Mouse (Mus musculus): ENCODE results near the gene Blm.

The Blm gene

GRCm38 (mm10) chr7:80535009-80535744 is at the start of gene Blm:
Gene Blm (minus strand): TSS chr7:80535119.
- DNase-seq (ENCODE audit: low spot score in 2 of 2): peak; percentile 90 to 94

- DNase-seq (ENCODE audit: low spot score in 2 of 2): peak in 1 of 2 experiments; percentile 49
These were observed 49.1 kb upstream of the Blm start for GRCm38 (mm10) chr7:80583981-80584380.

DNA sequence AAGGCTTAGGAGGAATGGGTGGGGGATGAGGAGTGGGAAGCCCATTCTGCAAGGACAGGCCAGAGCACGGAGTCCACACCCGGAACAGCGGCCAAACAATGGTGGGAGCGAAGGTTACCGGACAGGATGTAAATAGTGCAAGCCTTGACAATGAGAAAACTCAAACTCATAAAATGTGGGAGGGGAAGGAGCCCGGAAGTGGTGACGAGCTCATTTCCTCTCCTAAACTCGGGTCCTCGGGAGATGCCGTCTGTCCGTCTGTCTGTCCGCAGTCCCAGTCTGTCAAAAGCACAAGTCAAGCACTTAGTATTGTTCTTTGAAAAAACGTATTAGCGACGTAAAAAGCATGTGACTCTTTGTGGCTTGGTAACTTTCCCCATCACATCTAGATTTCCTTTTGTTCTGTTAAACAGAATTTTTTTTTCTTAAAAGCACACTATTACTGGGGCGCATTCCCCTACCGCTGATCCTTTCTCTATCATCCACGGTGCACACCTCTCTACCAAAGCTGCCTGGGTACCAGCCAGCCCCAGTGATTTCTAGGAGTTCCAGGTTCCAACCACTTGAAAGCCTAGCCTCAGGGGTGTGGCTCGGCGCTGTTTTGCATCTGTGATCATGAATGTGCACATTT is 48.0 kb upstream of the Blm start:
- no peak for DNase-seq (ENCODE audit: low spot score in 2 of 2)

GRCm38 (mm10) chr7:80580368-80580767 is 45.4 kb upstream of the Blm start:
- peak; percentile 25 to 29 for DNase-seq (ENCODE audit: low spot score in 2 of 2)

GRCm38 (mm10) chr7:80577417-80577980 is 42.6 kb upstream of the Blm start:
- DNase-seq (ENCODE audit: low spot score in 2 of 2): no peak

DNA sequence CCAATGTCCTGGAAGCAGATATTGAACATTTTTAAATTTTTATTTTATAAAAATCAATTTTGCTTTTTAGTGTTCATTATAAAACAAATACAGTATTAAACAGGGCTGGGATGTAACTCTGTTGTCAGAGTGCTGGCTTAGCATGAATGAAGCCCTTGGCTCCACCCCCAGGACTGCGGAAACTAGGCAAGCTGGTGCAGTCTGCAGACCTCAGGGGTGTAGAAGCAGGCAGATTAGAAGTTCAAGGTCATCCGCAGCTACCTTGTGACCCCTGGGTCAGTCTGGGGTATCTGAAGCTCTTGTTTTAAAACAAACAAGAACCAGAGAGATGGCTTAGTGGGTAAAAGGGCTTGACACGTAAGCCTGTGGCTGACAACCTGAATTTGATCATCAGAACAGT is 41.7 kb upstream of the Blm start:
- DNase-seq (ENCODE audit: low spot score in 2 of 2): no peak

DNA sequence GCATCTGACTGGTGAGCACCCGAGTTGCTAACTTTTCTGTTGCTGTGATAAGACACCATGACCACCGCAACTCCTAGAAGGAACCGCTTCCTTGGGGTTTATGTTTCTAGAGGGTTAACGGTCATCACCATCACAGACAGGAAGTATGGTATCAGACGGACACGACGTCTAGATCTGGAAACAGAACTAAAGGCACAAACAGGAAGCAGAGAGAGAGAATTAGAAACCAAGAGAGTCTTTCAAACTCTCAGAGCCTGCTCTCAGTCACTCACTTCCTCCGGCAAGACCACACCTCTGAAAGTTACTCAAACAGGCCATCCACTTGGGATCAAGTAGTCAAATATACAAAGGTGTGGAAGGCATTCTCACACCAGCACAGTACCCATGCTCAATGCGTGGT is 40.8 kb upstream of the Blm start:
- DNase-seq (ENCODE audit: low spot score in 2 of 2): no peak

- DNase-seq (ENCODE audit: low spot score in 2 of 2): no peak
These were observed 38.2 kb upstream of the Blm start for GRCm38 (mm10) chr7:80573076-80573475.

DNA sequence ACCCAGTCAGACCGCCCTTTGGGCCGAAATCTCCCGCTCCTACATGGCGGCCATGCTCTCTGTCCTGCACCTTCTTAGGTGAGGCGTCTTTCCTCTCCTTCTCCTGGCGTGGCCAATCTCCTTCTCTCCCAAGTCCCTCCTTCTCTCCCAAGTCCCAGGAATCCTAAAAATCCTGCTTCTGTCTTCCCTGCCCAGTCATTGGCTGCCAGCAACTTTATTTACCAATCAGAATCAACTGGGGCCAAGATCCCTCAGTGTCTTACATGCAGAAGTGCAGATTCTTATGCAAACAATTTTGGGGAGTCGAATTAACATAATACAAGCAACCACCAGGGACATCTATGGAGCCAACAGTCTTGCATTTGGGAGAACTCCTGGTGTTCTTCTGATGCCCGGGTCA is 33.1 kb upstream of the Blm start:
- DNase-seq (ENCODE audit: low spot score in 2 of 2): no peak

DNA sequence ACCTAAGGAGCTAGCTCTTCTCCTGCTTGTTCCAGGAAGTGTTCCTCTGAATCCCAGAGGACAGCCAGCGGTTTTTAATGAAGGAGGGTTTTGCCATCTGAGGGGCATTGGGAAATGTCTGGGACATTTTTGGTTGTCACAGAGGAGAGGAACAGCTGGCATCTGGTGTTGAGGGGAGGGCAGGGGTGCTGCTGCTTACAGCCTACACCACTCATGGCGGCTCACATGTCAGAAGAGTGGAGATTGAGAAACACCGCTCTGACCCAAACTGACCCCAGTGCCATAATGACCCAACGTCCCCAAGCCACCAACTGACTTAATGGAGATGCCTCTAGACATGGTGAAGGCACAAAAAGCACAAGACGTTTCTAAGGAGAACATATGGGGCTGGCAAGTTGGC is 27.0 kb upstream of the Blm start:
- no peak for DNase-seq (ENCODE audit: low spot score in 2 of 2)

- DNase-seq (ENCODE audit: low spot score in 2 of 2): no peak
These were observed 26.4 kb upstream of the Blm start for GRCm38 (mm10) chr7:80561271-80561670.

GRCm38 (mm10) chr7:80558572-80558971 is 23.7 kb upstream of the Blm start:
- no peak for DNase-seq (ENCODE audit: low spot score in 2 of 2)

DNA sequence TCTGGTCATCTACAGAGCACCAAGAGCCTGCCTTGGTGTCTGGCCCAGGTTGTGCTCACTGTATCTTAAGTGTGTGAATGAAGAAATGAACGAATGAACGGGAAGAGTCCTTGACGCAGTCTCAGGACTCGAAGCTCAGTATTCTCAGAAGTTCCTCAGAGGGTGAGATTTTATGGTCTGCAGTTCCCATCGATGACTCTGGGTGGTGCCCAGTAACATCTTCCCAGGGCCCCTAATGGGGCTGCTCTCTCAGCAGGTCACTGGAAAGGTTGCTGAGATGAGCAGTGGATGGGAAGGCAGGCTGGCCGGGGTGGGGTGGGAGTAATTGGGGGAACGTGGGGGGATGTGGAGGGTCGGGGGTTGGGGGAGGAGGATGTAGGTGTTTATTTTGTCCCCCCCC is 23.2 kb upstream of the Blm start:
- no peak for DNase-seq (ENCODE audit: low spot score in 2 of 2)

GRCm38 (mm10) chr7:80557161-80557560 is 22.2 kb upstream of the Blm start:
- no peak for DNase-seq (ENCODE audit: low spot score in 2 of 2)

- DNase-seq (ENCODE audit: low spot score in 2 of 2): no peak
These were observed 21.2 kb upstream of the Blm start for GRCm38 (mm10) chr7:80556166-80556565.

DNA sequence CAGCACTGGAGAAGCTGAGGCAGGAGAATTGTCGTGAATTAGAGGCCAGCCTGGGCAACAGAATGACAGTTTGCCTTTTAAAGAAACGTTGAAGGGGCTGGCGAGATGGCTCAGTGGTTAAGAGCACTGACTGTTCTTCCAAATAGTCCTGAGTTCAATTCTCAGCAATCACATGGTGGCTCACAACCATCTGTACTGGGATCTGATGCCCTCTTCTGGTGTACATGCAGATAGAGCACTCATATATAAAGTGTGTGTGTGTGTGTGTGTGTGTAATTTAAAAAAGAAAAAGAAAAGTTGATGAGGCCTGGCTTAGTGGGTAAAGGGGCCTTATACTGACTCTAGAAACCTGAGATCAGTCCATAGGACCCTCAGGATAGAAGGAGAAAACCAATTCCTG is 20.2 kb upstream of the Blm start:
- no peak for DNase-seq (ENCODE audit: low spot score in 2 of 2)

DNA sequence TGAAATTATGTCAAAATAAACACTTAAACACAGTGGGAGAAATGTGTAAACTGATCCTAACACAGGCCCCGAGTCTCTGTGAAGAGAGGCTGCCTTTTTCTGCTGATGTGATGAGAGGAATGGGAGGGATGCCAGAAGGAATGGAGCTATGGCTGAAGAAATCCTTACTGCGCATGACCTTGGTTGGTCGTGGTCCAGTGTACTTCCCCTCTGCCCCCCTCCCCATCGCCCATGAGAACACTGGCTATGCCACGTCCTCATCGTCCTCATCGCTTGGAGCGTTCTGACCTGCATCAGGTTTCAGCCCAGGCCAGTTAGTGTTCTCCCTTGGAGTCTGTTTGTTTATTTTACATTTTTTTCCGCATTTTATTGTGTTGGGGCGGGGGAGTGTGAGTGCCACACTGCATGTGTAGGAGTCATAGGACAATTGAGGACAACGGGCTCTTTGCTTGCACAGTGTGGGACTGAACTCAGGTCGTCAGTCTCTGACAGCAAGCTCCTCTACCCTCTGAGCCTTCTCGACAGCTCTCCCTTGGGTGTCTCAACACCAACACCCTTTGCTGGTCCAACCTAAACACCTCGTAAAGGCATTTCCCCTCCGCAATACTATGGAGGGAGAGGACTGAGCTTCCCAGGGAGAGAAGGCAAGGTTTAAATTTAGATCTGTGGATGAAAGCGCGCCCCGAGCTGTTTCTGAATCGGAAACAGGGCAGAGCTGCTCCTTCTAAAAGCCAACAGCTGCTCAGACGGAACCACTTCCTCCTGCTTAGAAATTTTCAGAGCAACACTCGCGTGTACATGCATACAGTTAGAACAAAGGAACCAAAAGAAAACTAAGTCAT is 19.5 kb upstream of the Blm start:
- DNase-seq (ENCODE audit: low spot score in 2 of 2): no peak

DNA sequence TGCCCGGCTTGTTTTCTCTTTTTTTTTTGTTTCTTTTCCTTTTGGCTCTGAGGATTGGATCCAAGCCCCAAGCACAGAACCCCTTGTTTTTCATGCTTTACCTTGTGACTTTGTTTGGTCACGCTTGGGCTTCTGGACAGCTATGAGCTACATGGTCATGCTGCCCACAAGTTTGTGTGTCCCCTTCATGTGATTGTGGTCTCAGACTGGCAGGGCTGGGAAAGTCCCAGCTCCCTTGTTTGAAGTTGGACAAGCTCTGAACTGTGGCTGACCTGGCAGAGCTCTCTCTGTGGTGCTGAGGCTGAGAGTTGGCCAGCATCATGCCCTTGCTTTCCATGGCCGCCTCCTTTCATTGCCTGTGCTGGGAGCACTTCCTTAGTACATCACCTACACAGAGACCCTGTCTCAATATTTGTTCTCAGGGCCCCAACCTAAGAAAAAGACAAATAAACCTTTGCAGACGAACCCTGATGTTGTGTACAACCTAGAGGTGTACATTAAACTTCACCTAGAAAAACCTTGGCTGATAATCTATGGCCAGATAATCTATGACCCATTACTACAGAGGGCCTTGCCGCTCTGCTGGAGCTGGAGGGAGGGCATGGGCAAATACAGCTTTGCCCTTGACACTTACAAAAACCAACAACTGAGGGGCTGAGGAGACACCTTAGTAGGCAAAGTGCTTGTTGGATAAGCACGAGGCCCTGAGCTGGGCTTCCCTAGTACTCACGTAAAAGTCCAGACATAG is 13.8 kb upstream of the Blm start:
- DNase-seq (ENCODE audit: low spot score in 2 of 2): no peak

DNA sequence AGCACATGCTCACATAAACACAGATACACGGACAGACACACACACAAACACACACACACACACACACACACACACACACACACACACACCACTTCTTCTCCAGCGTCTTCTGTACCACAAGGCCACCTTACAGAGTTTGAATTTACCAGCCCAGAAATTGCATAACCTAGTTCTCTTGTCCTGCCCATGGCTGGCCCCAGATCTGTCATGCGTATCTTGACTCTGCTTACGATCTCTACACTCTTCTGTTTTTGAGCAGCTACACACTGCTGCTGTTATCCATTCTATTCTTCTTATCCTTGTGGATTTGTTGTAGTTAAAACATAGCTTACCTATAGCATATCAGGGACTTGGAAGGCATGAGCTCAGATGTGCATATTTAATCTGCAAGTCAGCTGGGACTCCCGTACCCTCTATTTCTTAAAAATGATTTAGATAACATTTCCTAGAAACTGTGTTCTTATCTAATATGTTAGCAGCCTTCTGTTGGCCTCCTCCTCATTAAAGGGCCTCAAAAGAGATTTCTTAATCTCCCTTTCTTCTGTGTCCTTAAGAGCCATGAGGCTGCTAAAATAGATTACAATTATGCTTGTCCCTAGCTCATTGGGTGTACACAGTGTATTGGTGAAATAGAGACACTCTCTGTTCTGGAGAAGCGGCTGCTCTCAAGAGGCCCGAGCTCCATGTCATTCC is 7.4 kb upstream of the Blm start:
- no peak for DNase-seq (ENCODE audit: low spot score in 2 of 2)

DNA sequence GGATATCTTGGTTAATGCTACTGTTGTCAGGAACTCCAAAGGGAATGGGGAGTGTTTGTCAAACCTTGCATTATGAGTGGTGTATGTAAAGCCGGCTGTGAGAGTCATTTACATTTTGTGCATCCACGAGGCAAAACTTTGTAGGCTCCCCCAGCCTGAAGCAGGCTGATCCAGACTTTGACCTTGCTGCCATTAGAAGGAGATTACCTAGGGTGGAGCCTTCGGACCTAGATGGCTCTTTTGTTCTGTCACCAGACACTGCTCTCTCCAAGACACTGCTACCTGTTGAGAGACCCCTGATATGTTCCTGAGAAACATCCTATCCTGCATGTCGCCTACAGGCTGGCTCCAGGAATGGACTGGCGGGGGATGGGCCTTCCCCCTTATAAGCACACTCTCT is 4.7 kb upstream of the Blm start:
- DNase-seq (ENCODE audit: low spot score in 2 of 2): no peak

Measured in frontal cortex, postnatal 25 days (tissue).